ENCODE assay signal across 15 mouse cellular contexts in the genomic region with DNA sequence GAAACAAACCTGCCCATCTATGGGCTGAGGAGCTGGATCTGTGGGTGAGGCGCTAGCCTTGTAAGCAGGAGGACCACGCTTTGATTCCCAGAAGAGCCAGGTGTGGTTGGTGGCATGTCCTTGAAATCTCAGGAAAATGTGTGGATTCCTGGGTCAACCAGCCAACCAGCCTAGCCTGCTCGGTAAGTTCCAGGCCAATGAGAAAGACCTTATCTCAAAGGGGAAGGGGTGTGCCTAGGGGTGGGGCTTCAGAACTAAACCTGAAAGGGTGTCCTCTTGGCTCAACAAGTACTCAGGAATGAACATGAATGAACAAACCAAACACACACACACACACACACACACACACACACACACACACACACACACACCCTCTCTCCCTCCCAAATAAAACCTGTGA.
DNase-seq lines count a peak whose midpoint lies in the region; ATAC-seq and TF ChIP-seq lines count a peak whose summit lies in the region.
"Had no signal": no experiment of that assay in that cellular context is flagged by ENCODE, and none has a peak within 500 bp of the region (broad histone marks: within the 10 kb centered on the region; RNA-seq: fewer than 3 reads in every experiment).

No protein-coding gene starts in this region.

- TF ChIP-seq CTCF in heart, postnatal 0 days (IDR thresholded peaks at IDR 0.05; ENCODE audit: low read depth) = no peak
- TF ChIP-seq CTCF in lung, adult 2 months (IDR thresholded peaks at IDR 0.05; ENCODE audit: insufficient read depth, low read length) = no peak
- TF ChIP-seq CTCF in cerebellum, adult 2 months (IDR thresholded peaks at IDR 0.05; ENCODE audit: borderline replicate concordance, insufficient read depth, low read depth, low read length) = no peak

- peak overlapping the region; percentile 68 for H3K27ac ChIP-seq in heart, postnatal 0 days (ENCODE audit: low read depth)
- H3K27ac ChIP-seq in embryonic facial prominence, embryonic 14.5 days (replicated peaks; ENCODE audit: low read depth, low read length) = no peak overlapping the region; the same call in 1 of the 2 replicates
- peak overlapping the region; percentile 83 for H3K27ac ChIP-seq in stomach, embryonic 16.5 days (ENCODE audit: low read length)
- H3K27ac ChIP-seq in cerebellum, adult 2 months (ENCODE audit: insufficient read depth, low read length) = no peak overlapping the region
- H3K27ac ChIP-seq: left cerebral cortex, adult 2 months had no signal

- no peak for ATAC-seq in heart, postnatal 0 days (ENCODE audit: insufficient read depth, low read depth)
- ATAC-seq in embryonic facial prominence, embryonic 14.5 days (ENCODE audit: low read depth) = peak; percentile 48; the same call in 1 of the 2 replicates
- ATAC-seq in stomach, embryonic 16.5 days (ENCODE audit: insufficient read depth, low FRiP score) = peak; percentile 86
- ATAC-seq: activated CD4-positive, CD25-positive, alpha-beta regulatory T cell, adult 4 months had no signal

- no peaks in the 10 kb centered on the region for H3K9me3 ChIP-seq in heart, postnatal 0 days (replicated peaks; ENCODE audit: control insufficient read depth, low read length)
- no peaks in the 10 kb centered on the region for H3K9me3 ChIP-seq in embryonic facial prominence, embryonic 14.5 days (ENCODE audit: control insufficient read depth, low read length)
- no peaks in the 10 kb centered on the region for H3K9me3 ChIP-seq in stomach, embryonic 16.5 days (replicated peaks; ENCODE audit: control insufficient read depth, low read length)
- H3K9me3 ChIP-seq: megakaryocyte, embryonic 14.5 days had no signal

- H3K27me3 ChIP-seq in heart, postnatal 0 days (ENCODE audit: control insufficient read depth, insufficient read depth, low read length) = no peaks in the 10 kb centered on the region
- H3K27me3 ChIP-seq in embryonic facial prominence, embryonic 14.5 days (replicated peaks; ENCODE audit: control insufficient read depth, insufficient read depth, low read length) = no peaks in the 10 kb centered on the region
- no peaks in the 10 kb centered on the region for H3K27me3 ChIP-seq in stomach, embryonic 16.5 days (ENCODE audit: control insufficient read depth, insufficient read depth, low read length)
- H3K27me3 ChIP-seq in cerebellum, adult 2 months (ENCODE audit: control insufficient read depth, insufficient read depth, low read length) = no peaks in the 10 kb centered on the region
- H3K27me3 ChIP-seq: megakaryocyte, embryonic 14.5 days had no signal

- TF ChIP-seq POLR2A in lung, adult 2 months (IDR thresholded peaks at IDR 0.05; ENCODE audit: borderline replicate concordance, extremely low read depth, low read depth, low read length) = no peak
- no peak for TF ChIP-seq POLR2A in cerebellum, adult 2 months (IDR thresholded peaks at IDR 0.05; ENCODE audit: borderline replicate concordance, insufficient read depth, low read length)

- no peak overlapping the region for H3K9ac ChIP-seq in heart, postnatal 0 days (replicated peaks; ENCODE audit: low read depth, low read length)
- H3K9ac ChIP-seq in embryonic facial prominence, embryonic 14.5 days (ENCODE audit: low read depth, low read length) = no peak overlapping the region
- H3K9ac ChIP-seq in stomach, embryonic 16.5 days (ENCODE audit: low read length) = no peak overlapping the region

- DNase-seq in heart, postnatal 0 days (ENCODE audit: low spot score) = no peak
- no peak for DNase-seq in heart, adult 18-20 months
- peak; percentile 53 for DNase-seq in embryonic facial prominence, embryonic 14.5 days (ENCODE audit: low spot score)
- peak; percentile 61 for DNase-seq in lung, adult 2 months
- DNase-seq in layer of hippocampus, adult 18-20 months (ENCODE audit: low spot score in 2 of 2) = no peak
- no peak for DNase-seq in cerebellum, adult 2 months
- DNase-seq: kidney, adult 9 months; liver; spleen, adult 18-20 months; thymus, postnatal 36 days had no signal

- H3K4me3 ChIP-seq in heart, postnatal 0 days (ENCODE audit: low read depth, low read length) = no peak overlapping the region
- no peak overlapping the region for H3K4me3 ChIP-seq in embryonic facial prominence, embryonic 14.5 days (ENCODE audit: low read depth, low read length)
- H3K4me3 ChIP-seq in lung, adult 2 months (replicated peaks; ENCODE audit: extremely low read depth, low read depth, low read length) = no peak overlapping the region
- H3K4me3 ChIP-seq in stomach, embryonic 16.5 days (replicated peaks; ENCODE audit: low read length) = no peak overlapping the region
- no peak overlapping the region for H3K4me3 ChIP-seq in cerebellum, adult 2 months (replicated peaks; ENCODE audit: insufficient read depth, low read depth, low read length)
- H3K4me3 ChIP-seq: left cerebral cortex, adult 2 months; megakaryocyte, embryonic 14.5 days; myocyte had no signal

- WGBS in heart, postnatal 0 days = 68% methylated on average over 3 of the region's 3 CpGs
- 71% methylated on average over 3 of the region's 3 CpGs for WGBS in embryonic facial prominence, embryonic 14.5 days
- WGBS in lung, adult 2 months = 56% methylated on average over 3 of the region's 3 CpGs
- 55% methylated on average over 3 of the region's 3 CpGs for WGBS in stomach, embryonic 16.5 days
- 89% methylated on average over 3 of the region's 3 CpGs for WGBS in cerebellum, adult 2 months

- 0 out of 2 replicates have a peak, but pooled peaks cover 4% of the 10 kb centered on the region for H3K36me3 ChIP-seq in heart, postnatal 0 days (replicated peaks; ENCODE audit: control insufficient read depth, insufficient read depth, low read length)
- 0 out of 2 replicates have a peak, but pooled peaks cover 4% of the 10 kb centered on the region for H3K36me3 ChIP-seq in embryonic facial prominence, embryonic 14.5 days (ENCODE audit: control insufficient read depth, insufficient read depth, low read length)
- no peaks in the 10 kb centered on the region for H3K36me3 ChIP-seq in stomach, embryonic 16.5 days (ENCODE audit: control insufficient read depth, insufficient read depth, low read length)

- H3K4me1 ChIP-seq in heart, postnatal 0 days (ENCODE audit: control insufficient read depth, insufficient read depth) = peaks cover 48% of the 10 kb centered on the region
- peaks cover 41% of the 10 kb centered on the region for H3K4me1 ChIP-seq in embryonic facial prominence, embryonic 14.5 days (ENCODE audit: control insufficient read depth, insufficient read depth, low read length)
- peaks cover 46% of the 10 kb centered on the region for H3K4me1 ChIP-seq in lung, adult 2 months (ENCODE audit: control insufficient read depth, insufficient read depth, low read length)
- H3K4me1 ChIP-seq in stomach, embryonic 16.5 days (ENCODE audit: control insufficient read depth, insufficient read depth, low read length) = peaks cover 64% of the 10 kb centered on the region
- H3K4me1 ChIP-seq in cerebellum, adult 2 months (ENCODE audit: control insufficient read depth, insufficient read depth, low read length) = peaks cover 19% of the 10 kb centered on the region

- no peak for TF ChIP-seq EP300 in heart, postnatal 0 days (IDR thresholded peaks at IDR 0.05; ENCODE audit: low read depth)

- no peak overlapping the region for H3K4me2 ChIP-seq in heart, postnatal 0 days (ENCODE audit: low read depth, low read length)
- no peak overlapping the region for H3K4me2 ChIP-seq in embryonic facial prominence, embryonic 14.5 days (ENCODE audit: low read depth, low read length)
- H3K4me2 ChIP-seq in stomach, embryonic 16.5 days (ENCODE audit: low read depth, low read length) = peak overlapping the region; percentile 30; the same call in 1 of the 2 replicates

Comparison
In these comparisons a context has a peak if more than half of its experiments do, and no peak if none do; other contexts are left out.
1. DNase-seq: peak in embryonic facial prominence, embryonic 14.5 days (single experiment) and lung, adult 2 months (single experiment); none in heart, postnatal 0 days (single experiment), heart, adult 18-20 months (0 of 2), layer of hippocampus, adult 18-20 months (0 of 2) and cerebellum, adult 2 months (0 of 2).
2. H3K27ac ChIP-seq: peak in heart, postnatal 0 days (single experiment) and stomach, embryonic 16.5 days (single experiment); none in embryonic facial prominence, embryonic 14.5 days (single experiment) and cerebellum, adult 2 months (single experiment).